Mouse (Mus musculus) embryonic facial prominence, embryonic 13.5 days (tissue): ENCODE results near the gene Mgat3. TPM values are rescaled to one million over a fixed set of nuclear protein-coding genes. Genes with fewer than 3 reads are reported as not detected.

Experiments
- ATAC-seq: fragments of 200-750 bp; cut with Nextera tagmentation; 2 replicates; pipeline ENCODE4 v1.8.0; 2017; ENCODE audit warnings: low read depth; ENCODE audit not compliant: insufficient number of reproducible peaks, insufficient read depth, low FRiP score, low TSS enrichment
- H3K27ac ChIP-seq: fragments of 300-500 bp; sonication (generic); 2 replicates; pipeline ENCODE4 v1.5.1; 2015; ENCODE audit warnings: moderate library complexity, mild to moderate bottlenecking, inconsistent platforms
- H3K27me3 ChIP-seq: fragments of 300-500 bp; sonication (generic); 2 replicates; pipeline ENCODE4 v1.6.1; 2015; ENCODE audit warnings: mild to moderate bottlenecking, inconsistent platforms
- H3K36me3 ChIP-seq: fragments of 300-500 bp; sonication (generic); 2 replicates; pipeline ENCODE4 v1.6.1; 2015; ENCODE audit warnings: mild to moderate bottlenecking, inconsistent platforms
- H3K4me1 ChIP-seq: fragments of 300-500 bp; sonication (generic); 2 replicates; pipeline ENCODE4 v1.6.1; 2015; ENCODE audit warnings: inconsistent platforms
- H3K4me2 ChIP-seq: fragments of 300-500 bp; sonication (generic); 2 replicates; pipeline ENCODE4 v1.6.1; 2015; ENCODE audit warnings: moderate library complexity, mild to moderate bottlenecking, inconsistent platforms
- H3K4me3 ChIP-seq: fragments of 300-500 bp; sonication (generic); 2 replicates; pipeline ENCODE4 v1.5.1; 2015; ENCODE audit warnings: mild to moderate bottlenecking, inconsistent platforms
- H3K9ac ChIP-seq: fragments of 300-500 bp; sonication (generic); 2 replicates; pipeline ENCODE4 v1.6.1; 2015; ENCODE audit warnings: mild to moderate bottlenecking, inconsistent platforms
- H3K9me3 ChIP-seq: fragments of 300-500 bp; sonication (generic); 2 replicates; pipeline ENCODE4 v1.6.1; 2016; ENCODE audit warnings: inconsistent platforms
- WGBS: fragments of 180-500 bp; shearing (Covaris S2); methylation state at CpG from one replicate; pipeline ENCODE4 v1.1.7; 2015; ENCODE audit warnings: mixed read lengths; 5-methylcytosine and 5-hydroxymethylcytosine counted together
- polyA plus RNA-seq: library from polyadenylated mRNA; unstranded; fragments of >200 nt; fragmentation: Nextera tagmentation; extraction: Ambion mirVana; gene quantifications from 2 replicates; pipeline ENCODE4 v1.2.1, GENCODE M21; 2015

The Mgat3 gene
- polyA plus RNA-seq, result 7.7 and 8.3 TPM in 2 replicates

DNA sequence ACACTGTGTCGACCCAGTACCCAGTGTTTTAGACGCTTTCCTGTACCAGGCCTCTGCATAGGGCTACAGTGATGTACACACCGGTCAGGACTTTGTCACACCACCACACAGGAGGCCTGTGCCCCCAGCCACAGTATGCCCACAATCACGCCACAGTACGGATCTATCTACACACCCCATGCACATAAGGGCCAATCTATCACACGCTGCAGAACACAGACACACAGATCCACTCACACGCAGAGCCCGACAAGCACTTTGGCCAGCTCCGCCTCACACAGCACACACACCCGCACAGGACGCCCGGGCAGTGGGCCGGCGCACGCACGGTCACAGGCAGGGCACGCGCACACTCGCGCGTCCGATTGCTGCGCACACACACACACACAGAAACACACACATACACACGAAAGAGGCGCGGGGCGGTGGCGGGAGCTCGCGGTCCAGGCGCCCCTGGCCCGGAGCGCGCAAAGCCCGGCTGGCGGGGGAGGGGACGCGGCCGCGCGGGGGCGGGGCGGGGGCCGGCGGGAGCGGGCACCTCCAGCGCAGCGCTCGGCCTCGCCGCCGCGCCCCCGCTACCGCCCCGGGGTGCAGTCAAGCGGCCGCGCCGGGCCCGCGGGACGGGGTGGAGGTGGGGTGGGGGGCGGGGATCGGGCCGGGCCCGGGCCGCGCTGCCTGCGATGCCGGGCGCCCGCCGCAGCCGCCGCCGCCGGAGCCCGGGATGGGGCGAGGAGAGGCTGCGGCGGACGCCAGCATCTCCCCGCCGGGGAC lies at the start of gene Mgat3:
Mgat3 (plus strand) TSS at position 721 of the 771 bp plus-strand sequence.
- WGBS, result 2% methylated on average over 51 of the region's 85 CpGs
- Histone ChIP-seq H3K36me3 (no peaks in the 10 kb centered on the region), H3K27ac (peak within 1 kb of the TSS; percentile 92), H3K4me1 (peaks cover 47% of the 10 kb centered on the region), H3K4me2 (peak within 1 kb of the TSS; percentile 72), H3K27me3 (no peaks in the 10 kb centered on the region), H3K4me3 (peak within 1 kb of the TSS; percentile 91), H3K9ac (peak within 1 kb of the TSS; percentile 96), H3K9me3 (no peaks in the 10 kb centered on the region)
- ATAC-seq, result peak; percentile 57; the same call in 1 of the 2 replicates

DNA sequence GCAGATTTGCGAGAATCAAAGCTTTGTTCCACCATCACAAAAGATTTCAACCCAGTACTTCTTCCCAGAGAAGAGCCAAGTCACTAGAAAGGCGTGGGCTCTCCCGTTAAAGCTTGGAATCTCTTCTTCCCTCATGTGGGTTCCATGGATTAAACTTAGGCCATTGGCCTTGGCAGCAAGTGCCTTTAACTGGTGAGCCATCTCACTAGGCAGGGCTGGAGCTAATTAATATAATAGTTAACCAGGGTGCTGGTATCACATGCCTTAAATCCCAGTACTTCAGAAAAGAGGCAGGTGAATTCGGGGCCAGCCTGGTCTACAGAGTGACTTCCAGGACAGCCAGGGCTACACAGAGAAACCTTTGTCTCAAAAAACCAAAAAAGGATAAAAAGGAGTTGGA lies 48.9 kb upstream of the Mgat3 start:
- WGBS, result 77% methylated on average over 4 of the region's 4 CpGs
- Histone ChIP-seq H3K27ac (no peak overlapping the region), H3K27me3 (no peaks in the 10 kb centered on the region), H3K36me3 (no peaks in the 10 kb centered on the region), H3K9ac (no peak overlapping the region), H3K4me1 (no peaks in the 10 kb centered on the region), H3K4me3 (no peak overlapping the region), H3K4me2 (no peak overlapping the region), H3K9me3 (no peaks in the 10 kb centered on the region)
- no peak for ATAC-seq

DNA sequence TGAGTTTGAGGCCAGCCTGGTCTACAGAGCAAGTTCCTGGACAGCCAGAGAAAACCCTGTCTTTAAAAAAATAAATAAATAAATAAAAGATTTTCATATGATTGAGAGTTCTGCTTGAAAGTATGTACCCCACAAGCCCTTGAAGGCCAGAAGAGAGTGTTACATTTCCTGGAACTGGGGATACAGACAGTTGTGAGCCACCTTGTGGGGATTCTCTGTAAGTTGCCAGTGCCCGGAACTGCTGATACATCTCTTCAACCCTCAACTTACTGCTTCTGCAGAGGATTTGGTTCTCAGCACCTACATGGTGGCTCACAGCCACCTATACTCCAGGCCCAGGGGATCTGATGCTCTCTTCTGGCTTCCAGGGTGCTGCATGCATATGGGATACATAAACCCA lies 46.3 kb upstream of the Mgat3 start:
- Histone ChIP-seq H3K36me3 (no peaks in the 10 kb centered on the region), H3K4me1 (no peaks in the 10 kb centered on the region), H3K27ac (no peak overlapping the region), H3K9me3 (no peaks in the 10 kb centered on the region), H3K9ac (no peak overlapping the region), H3K27me3 (no peaks in the 10 kb centered on the region), H3K4me2 (no peak overlapping the region), H3K4me3 (no peak overlapping the region)
- no peak for ATAC-seq
- WGBS, result 72% methylated on average over 1 of the region's 1 CpGs

DNA sequence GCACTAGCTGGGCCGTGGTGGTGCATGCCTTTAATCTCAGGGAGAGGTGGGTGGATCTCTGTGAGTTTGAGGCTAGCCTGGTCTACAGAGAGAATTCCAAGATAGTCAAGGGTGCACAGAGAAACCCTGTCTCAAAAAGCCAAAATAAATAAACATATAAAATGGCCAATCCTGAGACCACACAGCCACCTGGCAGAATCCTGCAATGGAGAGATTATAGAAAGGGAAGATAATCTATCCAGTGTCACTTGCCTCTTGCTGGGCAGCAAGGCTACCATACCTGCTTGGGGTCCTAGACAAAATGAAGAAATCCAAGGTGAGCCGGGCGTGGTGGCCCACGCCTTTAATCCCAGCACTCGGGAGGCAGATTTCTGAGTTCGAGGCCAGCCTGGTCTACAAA lies 43.5 kb upstream of the Mgat3 start:
- H3K4me1 ChIP-seq, result peaks cover 13% of the 10 kb centered on the region
- H3K36me3 ChIP-seq, result no peaks in the 10 kb centered on the region
- H3K4me3 ChIP-seq, result no peak overlapping the region
- WGBS, result 88% methylated on average over 6 of the region's 6 CpGs
- H3K27me3 ChIP-seq, result no peaks in the 10 kb centered on the region
- no peak overlapping the region for H3K4me2 ChIP-seq
- no peaks in the 10 kb centered on the region for H3K9me3 ChIP-seq
- H3K27ac ChIP-seq, result no peak overlapping the region
- no peak for ATAC-seq
- no peak overlapping the region for H3K9ac ChIP-seq

GRCm38 (mm10) chr15:80130689-80131088 lies 42.8 kb upstream of the Mgat3 start:
- Histone ChIP-seq H3K4me2 (no peak overlapping the region), H3K36me3 (no peaks in the 10 kb centered on the region), H3K27ac (no peak overlapping the region), H3K27me3 (no peaks in the 10 kb centered on the region), H3K4me1 (peaks cover 13% of the 10 kb centered on the region), H3K9me3 (no peaks in the 10 kb centered on the region), H3K4me3 (no peak overlapping the region), H3K9ac (no peak overlapping the region)
- 87% methylated on average over 5 of the region's 5 CpGs for WGBS
- no peak for ATAC-seq

- H3K4me1 ChIP-seq, result peaks cover 13% of the 10 kb centered on the region
- 81% methylated on average over 6 of the region's 6 CpGs for WGBS
- no peak overlapping the region for H3K27ac ChIP-seq
- H3K36me3 ChIP-seq, result peaks cover 4% of the 10 kb centered on the region; the same call in 1 of the 2 replicates
- no peak overlapping the region for H3K9ac ChIP-seq
- no peaks in the 10 kb centered on the region for H3K27me3 ChIP-seq
- no peaks in the 10 kb centered on the region for H3K9me3 ChIP-seq
- H3K4me2 ChIP-seq, result no peak overlapping the region
- ATAC-seq, result no peak
- no peak overlapping the region for H3K4me3 ChIP-seq
Measured at GRCm38 (mm10) chr15:80131421-80131820, 42.1 kb upstream of the Mgat3 start.

DNA sequence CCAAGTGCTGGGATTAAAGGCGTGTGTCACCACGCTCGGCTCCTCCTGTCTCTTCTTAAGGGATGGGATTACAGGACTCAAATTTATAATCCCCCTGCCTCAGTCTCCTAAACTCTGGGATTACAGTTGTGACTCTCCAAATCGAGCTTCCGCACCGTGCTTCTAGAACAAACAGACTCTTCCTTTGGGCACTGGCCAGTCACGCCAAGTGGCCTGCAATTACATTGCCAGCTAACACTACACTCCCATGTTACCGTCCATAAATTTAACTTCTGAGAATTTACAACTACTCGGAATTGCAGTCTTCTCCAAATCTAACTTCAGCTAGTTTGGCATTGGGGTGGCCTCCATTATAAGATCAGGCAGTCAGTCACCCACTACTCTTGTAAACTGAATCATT lies 41.1 kb upstream of the Mgat3 start:
- Histone ChIP-seq H3K4me1 (peaks cover 16% of the 10 kb centered on the region), H3K27me3 (no peaks in the 10 kb centered on the region), H3K9ac (peak overlapping the region; percentile 89), H3K27ac (peak overlapping the region; percentile 99), H3K9me3 (no peaks in the 10 kb centered on the region), H3K4me3 (peak overlapping the region; percentile 70), H3K4me2 (peak overlapping the region; percentile 91), H3K36me3 (peaks cover 14% of the 10 kb centered on the region; the same call in 1 of the 2 replicates)
- no peak for ATAC-seq
- 82% methylated on average over 9 of the region's 9 CpGs for WGBS

DNA sequence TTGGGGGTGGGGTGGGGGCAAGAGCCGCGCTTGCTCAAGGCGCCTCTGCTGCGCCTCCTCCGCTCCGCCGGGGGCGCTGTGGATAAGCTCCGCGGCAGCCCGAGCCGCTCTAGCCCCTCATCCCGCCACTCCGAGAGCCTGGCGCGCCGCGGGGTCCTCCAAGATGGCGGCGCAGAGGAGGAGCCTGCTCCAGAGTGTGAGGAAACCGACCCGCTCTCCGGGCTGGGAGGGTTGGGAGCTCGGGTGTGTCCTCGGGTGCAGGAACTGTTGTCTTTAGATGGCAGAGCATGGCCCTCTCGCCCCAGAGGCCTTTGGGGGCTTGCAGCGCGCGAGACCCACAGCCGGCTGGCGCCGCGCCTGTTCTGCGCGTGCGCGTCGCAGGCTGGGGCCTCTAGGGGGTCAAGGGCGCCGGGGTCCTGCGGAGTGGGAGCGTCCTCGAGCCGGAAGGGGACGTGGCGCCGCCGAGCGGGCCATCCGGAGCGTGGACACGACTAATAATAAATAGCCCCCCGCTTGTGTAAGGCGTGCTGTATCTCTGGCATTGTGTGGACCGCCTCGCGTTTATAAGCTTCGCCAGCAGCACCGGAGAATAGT lies 40.4 kb upstream of the Mgat3 start, which contains the start of gene Tab1:
Tab1 (plus strand) TSS at position 135 of the 594 bp plus-strand sequence.
- Histone ChIP-seq H3K9me3 (no peaks in the 10 kb centered on the region), H3K4me3 (peak within 1 kb of the TSS; percentile 70), H3K9ac (peak within 1 kb of the TSS; percentile 89), H3K27ac (peak within 1 kb of the TSS; percentile 99), H3K36me3 (peaks cover 15% of the 10 kb centered on the region; the same call in 1 of the 2 replicates), H3K4me2 (peak within 1 kb of the TSS; percentile 91), H3K27me3 (no peaks in the 10 kb centered on the region), H3K4me1 (peaks cover 22% of the 10 kb centered on the region)
- ATAC-seq, result peak; percentile 93
- WGBS, result under 1% methylated on average over 59 of the region's 59 CpGs

- H3K9me3 ChIP-seq, result no peaks in the 10 kb centered on the region
- peak overlapping the region; percentile 70 for H3K4me3 ChIP-seq
- WGBS, result 14% methylated on average over 14 of the region's 14 CpGs
- peak overlapping the region; percentile 89 for H3K9ac ChIP-seq
- H3K27ac ChIP-seq, result peak overlapping the region; percentile 99
- peaks cover 15% of the 10 kb centered on the region; the same call in 1 of the 2 replicates for H3K36me3 ChIP-seq
- H3K4me2 ChIP-seq, result peak overlapping the region; percentile 91
- no peaks in the 10 kb centered on the region for H3K27me3 ChIP-seq
- no peak for ATAC-seq
- peaks cover 30% of the 10 kb centered on the region for H3K4me1 ChIP-seq
Measured at GRCm38 (mm10) chr15:80133682-80134449, 39.7 kb upstream of the Mgat3 start.

DNA sequence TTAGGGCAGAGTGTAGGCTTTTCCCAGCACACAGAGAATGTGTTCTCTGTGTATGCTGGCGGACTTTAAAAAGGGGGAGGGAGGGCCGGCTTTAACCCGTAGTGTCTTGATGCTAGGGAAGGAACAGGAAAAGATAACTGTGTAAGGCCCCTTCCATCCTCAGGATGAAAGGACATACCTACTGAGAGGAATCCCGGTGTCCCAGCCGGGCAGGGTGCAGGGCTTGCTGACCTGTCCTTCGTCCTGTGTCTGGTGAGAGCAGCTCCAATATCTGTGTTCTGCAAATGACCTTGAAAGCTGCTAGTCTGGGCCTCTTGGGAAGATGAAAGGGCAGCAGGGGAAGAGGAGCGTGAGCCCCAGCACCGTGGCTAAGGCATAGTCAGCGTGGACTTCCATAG lies 39.1 kb upstream of the Mgat3 start:
- no peak for ATAC-seq

GRCm38 (mm10) chr15:80135499-80135898 lies 38.0 kb upstream of the Mgat3 start:
- peaks cover 22% of the 10 kb centered on the region for H3K36me3 ChIP-seq
- 95% methylated on average over 2 of the region's 2 CpGs for WGBS
- H3K27ac ChIP-seq, result no peak overlapping the region
- no peak for ATAC-seq
- H3K27me3 ChIP-seq, result no peaks in the 10 kb centered on the region
- H3K9me3 ChIP-seq, result no peaks in the 10 kb centered on the region
- no peak overlapping the region for H3K4me3 ChIP-seq
- no peak overlapping the region for H3K9ac ChIP-seq
- H3K4me1 ChIP-seq, result peaks cover 30% of the 10 kb centered on the region
- no peak overlapping the region for H3K4me2 ChIP-seq

More for the DNA sequence above, 39.1 kb upstream of the Mgat3 start:
- H3K27me3 ChIP-seq, result no peaks in the 10 kb centered on the region
- H3K4me2 ChIP-seq, result peak overlapping the region; percentile 91
- H3K9ac ChIP-seq, result peak overlapping the region; percentile 89
- 68% methylated on average over 9 of the region's 9 CpGs for WGBS
- H3K36me3 ChIP-seq, result peaks cover 15% of the 10 kb centered on the region; the same call in 1 of the 2 replicates
- peak overlapping the region; percentile 70 for H3K4me3 ChIP-seq
- H3K9me3 ChIP-seq, result no peaks in the 10 kb centered on the region
- peak overlapping the region; percentile 99; the same call in 1 of the 2 replicates for H3K27ac ChIP-seq
- H3K4me1 ChIP-seq, result peaks cover 30% of the 10 kb centered on the region
